Mouse (Mus musculus): ENCODE results near the gene Snrk.

DNA sequence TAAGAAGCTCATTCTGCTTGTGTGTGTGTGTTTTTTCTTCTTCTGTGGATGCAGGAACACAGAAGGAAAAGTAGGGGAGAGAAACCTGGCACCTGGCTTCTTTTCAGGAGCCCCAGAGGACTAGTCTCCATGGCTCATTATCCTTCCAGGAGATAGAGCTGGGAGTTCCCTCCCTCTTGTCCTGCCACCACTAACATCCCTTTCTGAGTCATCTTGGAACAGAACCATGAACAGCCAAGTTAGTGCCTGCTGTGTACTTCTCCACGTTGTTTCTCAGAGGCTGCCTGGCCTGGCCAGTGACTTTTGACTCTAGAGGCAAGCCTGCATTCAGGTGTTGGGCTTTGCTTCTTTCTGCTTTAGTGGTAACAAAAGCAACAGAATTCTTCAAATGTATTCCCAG lies 707 bp upstream of the Snrk start:
- no peak for TF ChIP-seq CTCF (IDR thresholded peaks at IDR 0.05; ENCODE audit: borderline replicate concordance, insufficient read depth, low read depth, low read length)
- TF ChIP-seq POLR2A (IDR thresholded peaks at IDR 0.05; ENCODE audit: borderline replicate concordance, insufficient read depth, low read length): no peak

Data from cerebellum, adult 2 months (tissue).